Mouse (Mus musculus): ENCODE results near the gene Ccr4.
"Not testable (repeated sequence)": the region's sequence is repeated elsewhere in the genome, so short reads cannot be mapped to it uniquely, and the experiment has no call there.

The Ccr4 gene

GRCm38 (mm10) chr9:114525073-114525633, 20.4 kb upstream of the Ccr4 start:
- ATAC-seq (ENCODE audit: insufficient number of reproducible peaks, low FRiP score, low TSS enrichment) = no peak

DNA sequence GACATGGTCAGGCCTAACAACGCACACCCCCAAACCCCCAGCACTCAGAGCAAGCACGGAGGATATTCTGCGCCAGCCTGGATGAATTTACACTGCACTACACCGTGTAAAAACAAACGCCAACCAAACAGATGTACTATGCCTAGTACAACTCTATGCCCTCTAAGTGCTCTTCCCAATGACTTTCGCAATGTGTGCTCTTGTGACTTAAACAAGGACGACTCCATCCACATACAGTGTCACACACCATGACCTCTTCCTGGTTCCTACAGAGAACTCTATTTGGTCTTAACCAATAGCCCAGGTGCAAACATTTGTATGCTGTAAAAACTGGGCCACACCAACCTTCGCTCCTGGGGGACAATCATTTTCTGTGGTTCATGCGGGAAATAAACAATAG, 17.8 kb upstream of the Ccr4 start:
- ATAC-seq (ENCODE audit: insufficient number of reproducible peaks, low FRiP score, low TSS enrichment) = no peak

GRCm38 (mm10) chr9:114522041-114522440, 17.3 kb upstream of the Ccr4 start:
- ATAC-seq (ENCODE audit: insufficient number of reproducible peaks, low FRiP score, low TSS enrichment) = no peak

- not testable (repeated sequence) for ATAC-seq (ENCODE audit: insufficient number of reproducible peaks, low FRiP score, low TSS enrichment)
Observed at GRCm38 (mm10) chr9:114520529-114520928, 15.8 kb upstream of the Ccr4 start.

DNA sequence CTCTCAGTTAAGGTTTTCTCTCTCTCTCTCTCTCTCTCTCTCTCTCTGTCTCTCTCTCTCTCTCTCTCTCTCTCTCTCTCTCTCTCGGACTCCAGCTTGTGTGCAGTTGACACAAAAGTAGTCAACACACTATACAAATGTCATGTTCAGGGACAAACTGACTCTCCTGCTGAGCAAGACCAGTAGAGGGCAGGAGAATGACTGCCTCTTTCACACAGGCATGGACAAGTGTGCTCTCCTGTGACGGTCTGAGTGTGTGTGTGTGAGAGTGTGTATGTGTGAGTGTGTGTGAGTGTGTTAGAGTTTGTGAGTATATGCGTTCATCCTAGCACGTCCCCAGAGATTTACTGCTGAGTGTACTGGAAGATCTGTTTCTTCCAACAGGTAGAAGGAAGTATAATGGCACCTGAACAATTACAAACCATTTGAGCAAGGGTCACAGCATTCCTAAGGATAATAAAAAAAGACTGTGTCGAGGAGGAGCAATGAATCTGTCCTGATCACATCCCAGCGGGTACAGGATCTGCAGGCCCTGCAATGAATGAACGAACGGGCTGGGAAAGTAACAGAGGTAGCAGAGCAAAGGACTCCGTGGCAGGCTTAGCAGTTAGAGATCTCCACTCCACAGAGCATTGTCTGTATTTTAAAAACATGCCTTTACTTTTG, 14.2 kb upstream of the Ccr4 start:
- ATAC-seq (ENCODE audit: insufficient number of reproducible peaks, low FRiP score, low TSS enrichment) = no peak

DNA sequence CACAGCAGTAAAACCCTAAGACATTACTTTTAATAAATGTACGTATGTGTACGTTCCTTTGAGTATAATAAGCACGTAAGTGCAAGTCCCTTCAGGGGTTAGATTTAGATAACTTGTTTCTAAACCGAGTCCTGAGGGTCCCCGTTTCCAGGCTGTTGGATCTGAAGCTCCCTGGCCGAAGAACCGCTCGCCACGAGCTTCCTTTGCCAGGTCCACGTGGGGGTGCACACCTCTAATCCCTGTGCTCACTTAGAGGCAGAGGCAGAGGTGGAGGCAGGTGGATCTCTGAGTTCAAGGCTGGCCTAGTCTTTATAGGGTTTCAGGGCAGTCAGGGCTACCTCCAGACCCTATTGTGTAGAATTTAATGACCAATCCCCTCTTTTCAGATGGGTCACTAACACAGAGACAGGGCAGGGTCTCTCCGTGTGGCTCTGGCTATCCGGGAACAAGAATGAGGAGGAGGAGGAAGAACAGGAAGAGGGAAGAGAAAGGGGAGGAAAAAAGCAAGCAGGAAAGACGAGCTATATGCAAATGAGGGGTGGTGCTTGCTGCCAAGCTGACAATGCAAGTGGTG, 13.3 kb upstream of the Ccr4 start:
- ATAC-seq (ENCODE audit: insufficient number of reproducible peaks, low FRiP score, low TSS enrichment) = no peak

GRCm38 (mm10) chr9:114515364-114515763, 10.6 kb upstream of the Ccr4 start, which contains the start of gene C130032M10Rik:
Gene C130032M10Rik, plus strand, starts transcription at chr9:114515697.
- no peak for ATAC-seq (ENCODE audit: insufficient number of reproducible peaks, low FRiP score, low TSS enrichment)

GRCm38 (mm10) chr9:114512831-114513230, 8.1 kb upstream of the Ccr4 start:
- no peak for ATAC-seq (ENCODE audit: insufficient number of reproducible peaks, low FRiP score, low TSS enrichment)

- ATAC-seq (ENCODE audit: insufficient number of reproducible peaks, low FRiP score, low TSS enrichment) = no peak
Observed at GRCm38 (mm10) chr9:114509785-114510184, 5.1 kb upstream of the Ccr4 start.

- ATAC-seq (ENCODE audit: insufficient number of reproducible peaks, low FRiP score, low TSS enrichment) = no peak
Observed at GRCm38 (mm10) chr9:114507421-114507820, 2.7 kb upstream of the Ccr4 start.

DNA sequence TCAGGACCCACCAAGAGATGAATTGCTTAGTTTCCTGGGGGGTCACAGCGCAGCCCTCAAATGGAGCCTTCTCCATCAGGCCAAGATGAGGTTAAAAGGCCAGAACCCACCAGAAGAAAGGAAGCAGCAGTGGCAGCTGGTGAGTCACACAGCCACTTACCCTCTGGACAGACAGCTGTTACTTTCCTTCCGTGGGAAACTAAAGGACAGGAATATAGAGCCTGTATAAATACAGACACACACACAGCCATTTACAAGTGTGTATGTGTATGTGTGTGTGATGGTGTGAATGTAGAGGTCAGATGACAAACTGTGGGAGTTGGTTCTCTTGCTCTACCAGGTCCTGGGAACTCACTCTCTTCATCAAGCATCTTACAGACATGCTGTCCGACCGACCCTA, 1.8 kb upstream of the Ccr4 start:
- ATAC-seq (ENCODE audit: insufficient number of reproducible peaks, low FRiP score, low TSS enrichment) = no peak

GRCm38 (mm10) chr9:114502711-114503427, 1.8 kb downstream of the Ccr4 start:
- no peak for ATAC-seq (ENCODE audit: insufficient number of reproducible peaks, low FRiP score, low TSS enrichment)

DNA sequence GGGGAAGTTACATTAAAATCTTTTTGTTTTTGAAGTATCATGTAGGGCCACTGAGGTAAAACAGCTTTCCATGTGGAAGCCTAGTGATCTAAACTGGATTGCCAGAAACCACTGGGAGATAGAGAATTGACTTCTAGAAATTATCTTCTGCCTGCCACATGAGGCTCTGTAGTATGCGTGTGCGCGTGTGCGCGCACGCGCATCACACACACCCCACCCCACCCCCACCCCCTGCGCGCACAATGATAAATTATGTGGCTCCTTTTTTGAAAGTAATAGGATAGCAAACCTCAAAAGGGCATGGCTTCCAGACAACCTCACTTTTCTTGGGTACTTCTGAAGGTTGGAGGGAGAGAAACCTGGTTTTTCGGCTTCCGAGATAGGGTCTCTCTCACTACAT, 2.8 kb downstream of the Ccr4 start:
- no peak for ATAC-seq (ENCODE audit: insufficient number of reproducible peaks, low FRiP score, low TSS enrichment)

GRCm38 (mm10) chr9:114501111-114501510, 3.6 kb downstream of the Ccr4 start:
- ATAC-seq (ENCODE audit: insufficient number of reproducible peaks, low FRiP score, low TSS enrichment) = no peak

GRCm38 (mm10) chr9:114499783-114500515, 4.8 kb downstream of the Ccr4 start:
- no peak for ATAC-seq (ENCODE audit: insufficient number of reproducible peaks, low FRiP score, low TSS enrichment)

DNA sequence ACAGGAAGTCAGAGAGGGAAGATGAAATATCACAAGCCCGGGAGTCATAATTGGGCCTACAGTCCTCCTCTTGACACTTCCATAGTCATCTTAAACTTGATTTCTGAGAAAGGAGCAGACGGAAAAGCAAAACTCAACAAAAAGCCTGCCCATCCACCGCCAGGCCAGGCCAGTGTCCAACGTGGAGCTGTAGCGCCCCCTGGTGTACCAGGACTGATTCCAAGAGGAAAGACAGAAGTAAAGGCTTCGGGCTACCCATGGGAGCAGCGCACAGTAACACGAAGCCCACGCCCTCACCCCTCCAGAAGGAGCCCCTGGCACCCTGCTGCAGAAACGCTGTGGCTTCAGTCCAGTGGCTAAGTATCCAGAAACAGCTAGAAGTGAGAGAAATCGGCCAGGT, 6.5 kb downstream of the Ccr4 start:
- ATAC-seq (ENCODE audit: insufficient number of reproducible peaks, low FRiP score, low TSS enrichment) = no peak

DNA sequence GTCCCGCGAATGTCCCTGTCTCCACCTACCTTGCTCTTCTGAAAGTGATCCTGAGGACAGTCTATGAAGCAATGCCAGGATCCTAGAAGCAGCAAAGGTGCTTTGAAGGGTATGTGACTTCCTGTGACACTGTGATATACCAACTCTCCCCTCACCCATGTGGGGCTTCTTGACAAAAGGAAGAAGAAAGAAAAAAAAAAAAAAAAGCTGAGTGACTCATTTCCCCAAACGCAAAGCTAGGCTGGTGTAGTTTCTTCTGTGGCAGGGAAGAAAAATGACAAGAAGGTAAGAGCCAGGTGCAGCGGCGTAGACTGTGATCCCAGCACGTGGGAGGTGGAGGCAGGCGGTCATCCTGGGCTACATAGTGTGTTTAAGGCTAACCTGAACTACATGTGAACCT, 8.2 kb downstream of the Ccr4 start:
- no peak for ATAC-seq (ENCODE audit: insufficient number of reproducible peaks, low FRiP score, low TSS enrichment)

DNA sequence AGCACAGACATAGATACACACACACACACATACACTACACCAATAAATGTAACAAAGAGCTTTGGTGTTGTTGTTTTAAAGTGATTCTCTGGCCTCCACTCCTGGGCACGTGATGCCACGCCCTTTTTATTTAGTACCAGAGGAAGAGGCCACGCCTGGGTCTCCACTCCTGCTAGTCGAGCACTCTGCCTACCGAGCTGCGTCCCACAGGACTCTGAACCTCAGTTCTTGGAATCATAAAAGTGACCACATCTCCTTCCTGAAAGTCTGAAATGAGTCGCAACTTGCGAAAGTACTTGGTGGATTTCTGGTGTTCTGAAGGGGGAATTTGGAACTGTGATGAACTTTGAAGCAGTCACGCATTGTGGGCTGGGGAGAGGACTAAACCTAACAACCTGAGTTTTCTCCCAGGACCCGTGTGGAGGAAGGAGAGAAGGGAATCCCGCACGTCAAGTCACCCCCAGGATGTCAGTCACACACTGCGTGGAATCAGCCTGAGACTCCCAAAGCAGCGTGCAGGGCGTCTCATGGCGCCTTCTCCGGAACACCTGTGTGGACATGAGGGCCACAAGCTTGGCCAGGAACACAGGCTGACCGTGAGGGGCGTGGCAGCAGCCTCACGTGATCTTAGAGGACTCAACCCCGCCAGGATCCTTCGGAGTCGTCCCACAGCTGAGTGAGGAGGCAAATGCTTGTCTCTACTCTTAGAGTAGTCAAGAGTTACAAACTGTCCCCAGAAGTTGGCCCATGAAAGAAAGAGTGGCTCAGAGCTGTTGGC, 17.0 kb downstream of the Ccr4 start:
- no peak for ATAC-seq (ENCODE audit: insufficient number of reproducible peaks, low FRiP score, low TSS enrichment)

DNA sequence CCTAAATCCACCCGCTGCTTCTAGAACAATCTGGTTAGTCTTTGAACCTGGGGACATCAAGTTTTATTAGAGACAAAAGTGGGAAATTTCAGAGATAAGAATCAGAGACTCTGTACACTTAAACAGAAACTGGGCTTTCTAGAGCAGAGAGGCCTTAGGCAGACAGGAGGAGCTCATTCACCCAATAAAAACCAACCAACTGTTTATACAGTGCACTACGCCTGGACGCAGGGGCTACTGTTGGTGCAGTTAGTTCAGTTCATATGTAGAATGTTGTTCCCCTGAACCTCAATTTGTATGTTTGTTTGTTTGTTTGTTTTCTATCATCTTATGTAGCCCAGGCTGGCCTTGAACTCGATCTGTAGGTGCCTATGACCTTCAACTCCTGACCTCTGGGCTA, 17.9 kb downstream of the Ccr4 start:
- ATAC-seq (ENCODE audit: insufficient number of reproducible peaks, low FRiP score, low TSS enrichment) = no peak

DNA sequence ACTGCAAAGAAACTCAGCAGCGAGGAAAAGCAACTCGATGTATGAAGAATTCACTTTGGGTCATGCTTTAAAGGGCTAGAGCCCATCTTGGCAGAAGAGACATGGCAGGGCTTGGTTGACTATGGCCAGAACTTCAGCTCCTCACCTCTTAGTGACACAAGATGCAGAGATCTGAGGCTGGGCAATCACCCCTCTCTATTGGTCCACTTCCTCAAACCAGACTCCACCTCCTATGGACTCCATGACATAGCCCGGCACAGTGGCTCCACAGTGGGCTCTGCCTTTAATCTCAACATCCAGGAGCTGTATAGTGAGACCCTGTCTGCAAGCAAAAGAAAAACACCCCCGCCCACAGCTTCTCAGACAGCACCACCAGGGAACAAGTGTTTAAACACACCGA, 19.9 kb downstream of the Ccr4 start:
- no peak for ATAC-seq (ENCODE audit: insufficient number of reproducible peaks, low FRiP score, low TSS enrichment)

All from cerebellum, adult (tissue).